Mouse (Mus musculus) heart, embryonic 13.5 days (tissue): ENCODE measurements around the gene Slc7a7. TPM values are rescaled to one million over a fixed set of nuclear protein-coding genes. Genes with fewer than 3 reads are reported as not detected.

Experiments used
- ATAC-seq: fragments of 200-750 bp; cut with Nextera tagmentation; 2 replicates; pipeline ENCODE4 v1.8.0; 2017; ENCODE audit warnings: moderate TSS enrichment; ENCODE audit not compliant: insufficient number of reproducible peaks, low FRiP score, low TSS enrichment; ENCODE audit errors: extremely low read depth
- H3K27ac ChIP-seq: fragments of 300-500 bp; sonication (generic); replicated peaks from 2 replicates; pipeline ENCODE4 v1.5.1; 2015; ENCODE audit warnings: moderate library complexity, mild to moderate bottlenecking, inconsistent platforms
- H3K27me3 ChIP-seq: fragments of 300-500 bp; sonication (generic); replicated peaks from 2 replicates; pipeline ENCODE4 v1.6.1; 2015; ENCODE audit warnings: mild to moderate bottlenecking, inconsistent platforms
- H3K36me3 ChIP-seq: fragments of 300-500 bp; sonication (generic); 2 replicates; pipeline ENCODE4 v1.6.1; 2015; ENCODE audit warnings: mild to moderate bottlenecking, inconsistent platforms
- H3K4me1 ChIP-seq: fragments of 300-500 bp; sonication (generic); 2 replicates; pipeline ENCODE4 v1.6.1; 2015; ENCODE audit warnings: inconsistent platforms
- H3K4me2 ChIP-seq: fragments of 300-500 bp; sonication (generic); 2 replicates; pipeline ENCODE4 v1.6.1; 2015; ENCODE audit warnings: inconsistent platforms, mild to moderate bottlenecking, moderate library complexity
- H3K4me3 ChIP-seq: fragments of 300-500 bp; sonication (generic); 2 replicates; pipeline ENCODE4 v1.5.1; 2015; ENCODE audit warnings: moderate library complexity, mild to moderate bottlenecking, inconsistent platforms
- H3K9ac ChIP-seq: fragments of 300-500 bp; sonication (generic); 2 replicates; pipeline ENCODE4 v1.6.1; 2015; ENCODE audit warnings: inconsistent platforms, mild to moderate bottlenecking, moderate library complexity
- H3K9me3 ChIP-seq: fragments of 300-500 bp; sonication (generic); 2 replicates; pipeline ENCODE4 v1.6.1; 2016; ENCODE audit warnings: inconsistent platforms
- WGBS: fragments of 180-500 bp; shearing (Covaris S2); methylation state at CpG from one replicate; pipeline ENCODE4 v1.1.7; 2015; ENCODE audit warnings: mixed read lengths; 5-methylcytosine and 5-hydroxymethylcytosine counted together
- polyA plus RNA-seq: library from polyadenylated mRNA; unstranded; fragments of >200 nt; fragmentation: Nextera tagmentation; extraction: Ambion mirVana; gene quantifications from 2 replicates; pipeline ENCODE4 v1.2.1, GENCODE M21; 2015

The Slc7a7 gene
- polyA plus RNA-seq, 1 experiment from 2014 or later: 9.6 TPM

GRCm38 (mm10) chr14:54443196-54443595, 25.6 kb upstream of the Slc7a7 start:
- Histone ChIP-seq H3K4me3 (no peak overlapping the region), H3K27ac (peak overlapping the region; percentile 76), H3K27me3 (no peaks in the 10 kb centered on the region), H3K9me3 (no peaks in the 10 kb centered on the region), H3K4me2 (no peak overlapping the region), H3K9ac (no peak overlapping the region), H3K4me1 (peaks cover 33% of the 10 kb centered on the region), H3K36me3 (peaks cover 36% of the 10 kb centered on the region)
- peak; percentile 65; the same call in 1 of the 2 replicates for ATAC-seq
- 49% methylated on average over 3 of the region's 3 CpGs for WGBS

- H3K27ac ChIP-seq: peak overlapping the region; percentile 38
- WGBS: 83% methylated on average over 3 of the region's 3 CpGs
- no peak for ATAC-seq
- no peaks in the 10 kb centered on the region for H3K9me3 ChIP-seq
- H3K4me1 ChIP-seq: peaks cover 33% of the 10 kb centered on the region
- peaks cover 42% of the 10 kb centered on the region for H3K36me3 ChIP-seq
- no peak overlapping the region for H3K4me3 ChIP-seq
- no peak overlapping the region for H3K9ac ChIP-seq
- H3K27me3 ChIP-seq: no peaks in the 10 kb centered on the region
- H3K4me2 ChIP-seq: no peak overlapping the region
Observed at GRCm38 (mm10) chr14:54442548-54442947, 25.0 kb upstream of the Slc7a7 start.

- Histone ChIP-seq H3K9me3 (no peaks in the 10 kb centered on the region), H3K9ac (no peak overlapping the region), H3K4me3 (no peak overlapping the region), H3K36me3 (peaks cover 53% of the 10 kb centered on the region), H3K27ac (no peak overlapping the region), H3K4me2 (no peak overlapping the region), H3K4me1 (peaks cover 33% of the 10 kb centered on the region), H3K27me3 (no peaks in the 10 kb centered on the region)
- no peak for ATAC-seq
- 78% methylated on average over 4 of the region's 4 CpGs for WGBS
Observed at GRCm38 (mm10) chr14:54441365-54441764, 23.8 kb upstream of the Slc7a7 start.

- H3K4me3 ChIP-seq: no peak overlapping the region
- no peak for ATAC-seq
- no peak overlapping the region for H3K4me2 ChIP-seq
- 0 out of 2 replicates have a peak overlapping the region, but pooled peaks have one; percentile 8 for H3K9ac ChIP-seq
- WGBS: 88% methylated on average over 14 of the region's 14 CpGs
- H3K4me1 ChIP-seq: peaks cover 29% of the 10 kb centered on the region
- no peaks in the 10 kb centered on the region for H3K27me3 ChIP-seq
- H3K27ac ChIP-seq: no peak overlapping the region
- peaks cover 62% of the 10 kb centered on the region for H3K36me3 ChIP-seq
- H3K9me3 ChIP-seq: no peaks in the 10 kb centered on the region
Observed at GRCm38 (mm10) chr14:54440538-54440937, 23.0 kb upstream of the Slc7a7 start.

GRCm38 (mm10) chr14:54439610-54440009, 22.0 kb upstream of the Slc7a7 start:
- no peaks in the 10 kb centered on the region for H3K9me3 ChIP-seq
- no peak overlapping the region for H3K4me2 ChIP-seq
- no peak overlapping the region for H3K27ac ChIP-seq
- H3K36me3 ChIP-seq: peaks cover 64% of the 10 kb centered on the region
- H3K9ac ChIP-seq: no peak overlapping the region
- peaks cover 26% of the 10 kb centered on the region for H3K4me1 ChIP-seq
- no peaks in the 10 kb centered on the region for H3K27me3 ChIP-seq
- no peak for ATAC-seq
- H3K4me3 ChIP-seq: no peak overlapping the region
- WGBS: 67% methylated on average over 7 of the region's 7 CpGs

- Histone ChIP-seq H3K4me2 (no peak overlapping the region), H3K4me3 (no peak overlapping the region), H3K27me3 (no peaks in the 10 kb centered on the region), H3K27ac (no peak overlapping the region), H3K4me1 (peaks cover 26% of the 10 kb centered on the region), H3K36me3 (peaks cover 64% of the 10 kb centered on the region), H3K9ac (no peak overlapping the region), H3K9me3 (no peaks in the 10 kb centered on the region)
- WGBS: 81% methylated on average over 12 of the region's 12 CpGs
- ATAC-seq: no peak
Observed at GRCm38 (mm10) chr14:54439155-54439554, 21.6 kb upstream of the Slc7a7 start.

GRCm38 (mm10) chr14:54435194-54435918, 17.8 kb upstream of the Slc7a7 start:
- Histone ChIP-seq H3K27ac (no peak overlapping the region), H3K36me3 (peaks cover 50% of the 10 kb centered on the region)
- 64% methylated on average over 11 of the region's 11 CpGs for WGBS

GRCm38 (mm10) chr14:54433941-54434531, 16.5 kb upstream of the Slc7a7 start:
- H3K27ac ChIP-seq: peak overlapping the region; percentile 97
- H3K4me1 ChIP-seq: peaks cover 44% of the 10 kb centered on the region
- 56% methylated on average over 12 of the region's 12 CpGs for WGBS
- peak overlapping the region; percentile 74 for H3K4me2 ChIP-seq
- no peak for ATAC-seq
- peak overlapping the region; percentile 100 for H3K9ac ChIP-seq
- H3K4me3 ChIP-seq: peak overlapping the region; percentile 84
- no peaks in the 10 kb centered on the region for H3K9me3 ChIP-seq
- peaks cover 45% of the 10 kb centered on the region for H3K36me3 ChIP-seq
- H3K27me3 ChIP-seq: no peaks in the 10 kb centered on the region

More at GRCm38 (mm10) chr14:54435194-54435918, 17.8 kb upstream of the Slc7a7 start:
- Histone ChIP-seq H3K9ac (no peak overlapping the region), H3K27me3 (no peaks in the 10 kb centered on the region), H3K4me3 (no peak overlapping the region), H3K4me1 (peaks cover 31% of the 10 kb centered on the region), H3K9me3 (no peaks in the 10 kb centered on the region), H3K4me2 (no peak overlapping the region)
- no peak for ATAC-seq

GRCm38 (mm10) chr14:54432837-54433830, 15.6 kb upstream of the Slc7a7 start:
- H3K4me1 ChIP-seq: peaks cover 53% of the 10 kb centered on the region
- peak overlapping the region; percentile 74 for H3K4me2 ChIP-seq
- H3K36me3 ChIP-seq: peaks cover 45% of the 10 kb centered on the region
- H3K9me3 ChIP-seq: no peaks in the 10 kb centered on the region
- no peak for ATAC-seq
- peak overlapping the region; percentile 100 for H3K9ac ChIP-seq
- H3K4me3 ChIP-seq: peak overlapping the region; percentile 84
- H3K27ac ChIP-seq: peak overlapping the region; percentile 97
- no peaks in the 10 kb centered on the region for H3K27me3 ChIP-seq
- WGBS: 33% methylated on average over 17 of the region's 17 CpGs

- Histone ChIP-seq H3K4me2 (peak overlapping the region; percentile 74), H3K27me3 (no peaks in the 10 kb centered on the region), H3K9ac (peak overlapping the region; percentile 100), H3K36me3 (peaks cover 40% of the 10 kb centered on the region), H3K9me3 (no peaks in the 10 kb centered on the region), H3K27ac (peak overlapping the region; percentile 97), H3K4me1 (peaks cover 62% of the 10 kb centered on the region), H3K4me3 (peak overlapping the region; percentile 84)
- peak; percentile 20; the same call in 1 of the 2 replicates for ATAC-seq
- WGBS: 3% methylated on average over 54 of the region's 54 CpGs
Observed at GRCm38 (mm10) chr14:54432078-54432836, 14.7 kb upstream of the Slc7a7 start.
